Mouse (Mus musculus) lung, adult 2 months (tissue): Measurements from ENCODE around the gene Trib2.

Experiments used
- CTCF ChIP-seq: fragments of 200-500 bp; IDR thresholded peaks from 2 replicates; pipeline ENCODE4 v1.5.1; 2011; ENCODE audit warnings: mild to moderate bottlenecking, low read length, control low read depth; ENCODE audit not compliant: insufficient read depth
- POLR2A ChIP-seq: fragments of 200-500 bp; IDR thresholded peaks from 2 replicates; pipeline ENCODE4 v1.6.1; 2011; ENCODE audit warnings: low read depth, mild to moderate bottlenecking, control low read depth, low read length, borderline replicate concordance; ENCODE audit errors: extremely low read depth

GRCm38 (mm10) chr12:15804931-15805331, 11.8 kb downstream of the Trib2 start:
- no peak for TF ChIP-seq POLR2A
- TF ChIP-seq CTCF, result no peak
